Mouse (Mus musculus): ENCODE results near the gene Ttll1.

DNA sequence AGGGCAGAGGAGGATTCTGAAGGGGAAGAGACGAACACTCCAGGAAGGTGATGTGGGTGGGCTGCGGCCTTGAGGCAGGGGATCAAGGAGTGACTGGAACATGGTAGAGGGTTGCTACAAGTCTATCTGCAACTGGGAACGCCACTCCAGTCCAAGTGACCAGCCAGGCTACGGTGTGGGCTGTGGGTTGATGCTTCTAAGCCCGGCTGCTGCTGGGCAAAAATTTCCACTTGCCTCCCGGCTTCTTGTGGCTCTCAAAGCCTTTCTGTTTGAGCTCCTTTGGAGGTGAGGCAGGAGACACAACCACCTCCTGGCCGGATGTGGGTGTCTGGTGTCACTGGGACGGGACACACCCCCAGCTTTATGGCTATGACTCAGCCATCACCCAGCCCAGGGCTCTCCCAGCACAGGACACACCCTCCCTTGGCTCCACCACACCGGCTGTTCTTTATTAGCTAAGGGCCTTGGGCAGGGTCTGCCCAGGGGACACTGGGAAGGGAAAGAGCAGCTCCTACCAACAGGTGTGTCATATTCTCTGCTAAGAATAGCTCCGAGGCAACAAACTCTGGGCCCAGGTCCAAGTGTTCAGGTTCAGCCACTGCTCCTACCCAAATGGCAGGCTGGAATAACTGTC is 36.7 kb downstream of the Ttll1 start:
- TF ChIP-seq EP300 (IDR thresholded peaks at IDR 0.05; ENCODE audit: low read depth): no peak
- no peak for TF ChIP-seq CTCF (IDR thresholded peaks at IDR 0.05; ENCODE audit: low read depth)

Measured in heart, postnatal 0 days (tissue).